Mouse (Mus musculus) lung, postnatal 0 days (tissue): ENCODE results near the gene Camk1d. TPM values are rescaled to one million over a fixed set of nuclear protein-coding genes. Genes with fewer than 3 reads are reported as not detected.

Experiments used
- ATAC-seq: fragments of 200-750 bp; cut with Nextera tagmentation; 2 replicates; pipeline ENCODE4 v1.8.0; 2017; ENCODE audit warnings: moderate library complexity
- DNase-seq: peaks from one replicate; pipeline ENCODE4 v3.0.0-alpha.2; 2016; ENCODE audit warnings: low spot score
- H3K27ac ChIP-seq: fragments of 300-500 bp; sonication (generic); 2 replicates; pipeline ENCODE4 v1.5.1; 2014; ENCODE audit warnings: antibody characterized with exemption, mild to moderate bottlenecking, low read length, mixed read lengths
- H3K27me3 ChIP-seq: fragments of 300-500 bp; sonication (generic); replicated peaks from 2 replicates; pipeline ENCODE4 v1.6.1; 2014; ENCODE audit warnings: low read length, mixed read lengths; ENCODE audit not compliant: insufficient read depth
- H3K36me3 ChIP-seq: fragments of 300-500 bp; sonication (generic); 2 replicates; pipeline ENCODE4 v1.6.1; 2014; ENCODE audit warnings: low read length, mixed read lengths; ENCODE audit not compliant: insufficient read depth
- H3K4me1 ChIP-seq: fragments of 300-500 bp; sonication (generic); 2 replicates; pipeline ENCODE4 v1.6.1; 2014; ENCODE audit warnings: antibody characterized with exemption, low read depth, low read length, mixed read lengths; ENCODE audit not compliant: insufficient read depth
- H3K4me2 ChIP-seq: fragments of 300-500 bp; sonication (generic); replicated peaks from 2 replicates; pipeline ENCODE4 v1.6.1; 2014; ENCODE audit warnings: low read depth, mild to moderate bottlenecking, low read length, moderate library complexity, mixed read lengths
- H3K4me3 ChIP-seq: fragments of 300-500 bp; sonication (generic); 2 replicates; pipeline ENCODE4 v1.5.1; 2014; ENCODE audit warnings: low read depth, low read length
- H3K9ac ChIP-seq: fragments of 300-500 bp; sonication (generic); replicated peaks from 2 replicates; pipeline ENCODE4 v1.6.1; 2014; ENCODE audit warnings: low read depth, mild to moderate bottlenecking
- H3K9me3 ChIP-seq: fragments of 300-500 bp; sonication (generic); 2 replicates; pipeline ENCODE4 v1.6.1; 2016; ENCODE audit warnings: low read length, mixed read lengths
- CTCF ChIP-seq: IDR thresholded peaks from 2 replicates; pipeline ENCODE4 v1.5.1; 2016; ENCODE audit warnings: antibody characterized with exemption, mild to moderate bottlenecking
- EP300 ChIP-seq: IDR thresholded peaks from 2 replicates; pipeline ENCODE4 v1.6.1; 2016; ENCODE audit warnings: antibody characterized with exemption, mild to moderate bottlenecking, control low read depth
- WGBS: fragments of 180-500 bp; shearing (Covaris S2); extraction: QIAGEN DNeasy Blood & Tissue Kit; methylation state at CpG from one replicate; pipeline ENCODE4 v1.1.7; 2014; 5-methylcytosine and 5-hydroxymethylcytosine counted together
- polyA plus RNA-seq: library from polyadenylated mRNA; unstranded; fragments of >200 nt; fragmentation: Nextera tagmentation; extraction: Ambion mirVana; gene quantifications from 2 replicates; pipeline ENCODE4 v1.2.1, GENCODE M21; 2015

Camk1d gene
- 2.2 and 2.5 TPM in 2 replicates for polyA plus RNA-seq

GRCm38 (mm10) chr2:5714211-5715053, at the start of gene Camk1d:
Gene Camk1d (minus strand): TSS chr2:5714515.
- DNase-seq (peak; percentile 62), ATAC-seq (peak; percentile 76)
- Histone ChIP-seq H3K4me1 (peaks cover 6% of the 10 kb centered on the region; the same call in 1 of the 2 replicates), H3K27ac (no peak within 1 kb of the TSS), H3K4me3 (peak within 1 kb of the TSS; percentile 54), H3K36me3 (no peaks in the 10 kb centered on the region), H3K27me3 (peaks cover 10% of the 10 kb centered on the region; the same call in 1 of the 2 replicates), H3K9me3 (no peaks in the 10 kb centered on the region), H3K4me2 (peak within 1 kb of the TSS; percentile 97), H3K9ac (no peak within 1 kb of the TSS)
- TF ChIP-seq EP300 = no peak
- peak; percentile 57 for TF ChIP-seq CTCF
- 3% methylated on average over 63 of the region's 80 CpGs for WGBS

GRCm38 (mm10) chr2:5762031-5762430, 47.7 kb upstream of the Camk1d start:
- Histone ChIP-seq H3K4me2 (no peak overlapping the region), H3K27ac (no peak overlapping the region), H3K36me3 (no peaks in the 10 kb centered on the region), H3K4me1 (no peaks in the 10 kb centered on the region), H3K9ac (no peak overlapping the region), H3K4me3 (no peak overlapping the region), H3K9me3 (no peaks in the 10 kb centered on the region), H3K27me3 (no peaks in the 10 kb centered on the region)
- no peak for TF ChIP-seq EP300
- no peak; the same call in 1 of the 2 replicates for TF ChIP-seq CTCF
- ATAC-seq = no peak
- no peak for DNase-seq
- WGBS = 91% methylated on average over 3 of the region's 3 CpGs

- WGBS = 95% methylated on average over 8 of the region's 8 CpGs
- Histone ChIP-seq H3K4me2 (no peak overlapping the region), H3K27ac (no peak overlapping the region), H3K9ac (no peak overlapping the region), H3K9me3 (no peaks in the 10 kb centered on the region), H3K27me3 (no peaks in the 10 kb centered on the region), H3K36me3 (no peaks in the 10 kb centered on the region), H3K4me1 (no peaks in the 10 kb centered on the region), H3K4me3 (no peak overlapping the region)
- DNase-seq (no peak), ATAC-seq (no peak)
- TF ChIP-seq EP300 (no peak), CTCF (no peak)
Measured at GRCm38 (mm10) chr2:5760479-5761008, 46.2 kb upstream of the Camk1d start.

DNA sequence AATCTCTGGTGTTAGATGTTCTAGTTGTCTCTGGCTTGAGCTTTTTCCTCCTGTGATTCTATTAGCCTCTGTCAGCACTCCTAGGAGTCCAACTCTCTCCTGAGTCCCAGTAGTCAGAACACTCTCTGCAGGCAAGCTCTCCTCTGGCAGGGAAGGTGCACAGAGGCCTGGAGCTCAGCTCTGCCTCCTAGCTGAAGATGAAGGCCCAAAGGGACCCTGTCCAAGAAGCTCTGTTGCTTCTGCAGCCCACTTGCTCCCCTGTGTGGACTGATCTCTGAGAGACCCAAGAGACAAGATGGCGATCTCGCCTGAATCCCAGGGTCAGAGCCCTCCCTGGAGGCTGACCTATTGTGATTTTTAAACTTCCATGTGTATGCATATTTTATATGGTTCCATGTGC, 44.3 kb upstream of the Camk1d start:
- Histone ChIP-seq H3K36me3 (no peaks in the 10 kb centered on the region), H3K9ac (no peak overlapping the region), H3K4me1 (no peaks in the 10 kb centered on the region), H3K4me3 (no peak overlapping the region), H3K4me2 (no peak overlapping the region), H3K27ac (no peak overlapping the region), H3K9me3 (no peaks in the 10 kb centered on the region), H3K27me3 (no peaks in the 10 kb centered on the region)
- 98% methylated on average over 2 of the region's 2 CpGs for WGBS
- TF ChIP-seq EP300 = no peak
- no peak for TF ChIP-seq CTCF
- DNase-seq = no peak
- ATAC-seq = no peak

GRCm38 (mm10) chr2:5750872-5751271, 36.6 kb upstream of the Camk1d start:
- 77% methylated on average over 3 of the region's 3 CpGs for WGBS
- ATAC-seq (no peak), DNase-seq (no peak)
- Histone ChIP-seq H3K27me3 (no peaks in the 10 kb centered on the region), H3K27ac (no peak overlapping the region), H3K9me3 (no peaks in the 10 kb centered on the region), H3K4me2 (no peak overlapping the region), H3K4me3 (no peak overlapping the region), H3K9ac (no peak overlapping the region), H3K4me1 (no peaks in the 10 kb centered on the region), H3K36me3 (no peaks in the 10 kb centered on the region)
- TF ChIP-seq CTCF (no peak), EP300 (no peak)

DNA sequence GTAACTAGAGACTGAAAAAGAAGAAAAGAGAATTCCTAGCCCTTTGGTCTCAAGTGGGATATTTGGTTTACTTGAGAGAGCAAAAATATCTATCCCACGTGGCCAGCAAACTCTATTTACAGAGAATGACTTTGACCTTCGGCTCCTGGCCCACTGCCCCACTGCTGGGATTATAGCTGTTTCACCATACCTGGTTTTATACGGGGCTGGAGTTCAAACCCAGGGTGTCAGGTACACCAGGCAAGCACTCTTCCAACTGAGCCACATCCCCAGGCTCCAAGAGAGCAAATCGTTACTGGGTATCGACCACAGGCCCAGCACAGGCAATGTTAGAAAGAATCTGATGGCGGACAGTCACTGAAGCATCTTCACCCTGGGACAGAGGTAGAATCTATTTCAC, 34.9 kb upstream of the Camk1d start:
- 66% methylated on average over 6 of the region's 6 CpGs for WGBS
- Histone ChIP-seq H3K27me3 (no peaks in the 10 kb centered on the region), H3K9ac (no peak overlapping the region), H3K4me2 (no peak overlapping the region), H3K36me3 (no peaks in the 10 kb centered on the region), H3K4me1 (no peaks in the 10 kb centered on the region), H3K27ac (no peak overlapping the region), H3K9me3 (no peaks in the 10 kb centered on the region), H3K4me3 (no peak overlapping the region)
- DNase-seq = no peak
- no peak for ATAC-seq
- no peak for TF ChIP-seq CTCF
- TF ChIP-seq EP300 = no peak
